Mouse (Mus musculus): ENCODE measurements around the gene BC003965.

BC003965 gene

GRCm38 (mm10) chr17:25184129-25184691 is at the start of gene BC003965:
TSS of gene BC003965 (plus strand) at chr17:25184554.
- in situ Hi-C loops (cut with MboI, MseI), result loop anchor here (5.0 to 10.0 kb wide), 2 partner anchors 93 to 1761 kb away; partner anchors contain the start of gene Syngap1

DNA sequence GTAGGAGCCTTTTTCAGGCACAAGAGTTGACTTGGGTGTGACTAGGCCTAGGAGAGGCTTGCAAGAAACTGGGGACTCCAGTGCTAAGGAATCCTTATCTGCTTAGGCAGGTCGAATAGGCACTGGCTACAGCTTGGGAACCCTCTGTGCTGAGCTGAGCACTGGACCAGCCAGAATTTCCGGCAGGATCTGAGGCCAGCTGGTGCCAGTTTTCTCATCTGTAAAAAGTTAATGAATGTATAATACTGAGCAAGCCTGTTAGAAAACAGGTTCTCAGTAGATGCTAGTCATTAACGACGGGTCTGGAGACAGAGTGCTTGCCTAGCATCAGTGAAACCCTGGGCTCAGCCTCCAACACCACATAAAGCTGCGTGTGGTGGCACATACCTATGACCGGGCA is 48.7 kb upstream of the BC003965 start:
- in situ Hi-C loops (cut with MboI, MseI), result no loop called here

GRCm38 (mm10) chr17:25138803-25139202 is 45.6 kb upstream of the BC003965 start:
- in situ Hi-C loops (cut with MboI, MseI), result no loop called here

GRCm38 (mm10) chr17:25139960-25140359 is 44.4 kb upstream of the BC003965 start:
- in situ Hi-C loops (cut with MboI, MseI), result no loop called here

GRCm38 (mm10) chr17:25162161-25162560 is 22.2 kb upstream of the BC003965 start, which contains the start of gene Ccdc154:
TSS of gene Ccdc154 (plus strand) at chr17:25162461.
- in situ Hi-C loops (cut with MboI, MseI), result no loop called here

DNA sequence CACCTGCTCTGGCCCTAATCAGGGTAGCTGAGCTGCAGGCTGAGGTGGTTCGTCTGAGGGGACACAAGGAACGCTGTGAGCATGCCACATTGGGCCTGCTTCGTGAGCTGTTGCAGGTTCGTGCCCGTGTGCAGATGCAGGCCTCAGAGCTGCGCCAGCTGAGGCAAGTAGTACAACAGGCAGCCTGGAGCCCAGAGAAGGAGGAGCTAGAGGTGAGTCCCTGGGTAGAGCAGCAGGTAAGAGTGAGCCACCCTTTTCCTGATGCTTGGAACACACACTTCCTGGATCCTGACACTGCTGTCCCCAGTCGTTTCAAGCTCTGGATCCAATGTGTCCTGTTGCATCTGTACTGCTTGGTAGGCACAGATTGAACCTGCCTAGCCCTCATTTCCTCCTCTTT is 21.0 kb upstream of the BC003965 start:
- in situ Hi-C loops (cut with MboI, MseI), result no loop called here

GRCm38 (mm10) chr17:25164770-25165169 is 19.6 kb upstream of the BC003965 start:
- in situ Hi-C loops (cut with MboI, MseI), result no loop called here

GRCm38 (mm10) chr17:25165970-25166671 is 18.2 kb upstream of the BC003965 start:
- in situ Hi-C loops (cut with MboI, MseI), result no loop called here

DNA sequence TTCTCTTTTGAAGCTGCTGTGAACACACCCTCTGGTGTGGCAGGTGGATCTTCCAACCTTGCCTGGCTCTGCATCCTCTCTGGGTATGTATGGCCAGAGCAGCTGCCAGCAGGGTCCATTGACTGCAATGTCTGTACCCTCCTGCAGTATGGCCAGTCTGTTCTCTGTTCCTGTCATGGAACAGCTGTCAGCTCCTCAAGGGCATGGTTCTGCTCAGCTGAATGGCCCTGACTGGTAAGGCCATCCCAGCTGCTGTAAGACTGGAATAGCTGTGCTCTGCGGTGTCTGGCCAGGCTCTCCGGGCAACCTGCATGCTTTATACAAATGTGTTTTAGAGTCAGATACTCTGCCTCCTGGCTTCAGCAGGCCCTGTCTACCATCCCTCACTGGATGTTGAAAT is 14.6 kb upstream of the BC003965 start:
- in situ Hi-C loops (cut with MboI, MseI), result no loop called here

GRCm38 (mm10) chr17:25172558-25172957 is 11.8 kb upstream of the BC003965 start:
- in situ Hi-C loops (cut with MboI, MseI), result no loop called here

- in situ Hi-C loops (cut with MboI, MseI), result no loop called here
Measured at GRCm38 (mm10) chr17:25175411-25175810, 8.9 kb upstream of the BC003965 start, which contains the start of gene Gm38655. TSS of gene Gm38655 (minus strand) at chr17:25175471.

- in situ Hi-C loops (cut with MboI, MseI), result loop anchor here (5.0 to 10.0 kb wide), 2 partner anchors 94 to 1762 kb away; partner anchors contain the start of gene Syngap1
Measured at GRCm38 (mm10) chr17:25183232-25183631, 1.1 kb upstream of the BC003965 start.

GRCm38 (mm10) chr17:25184961-25185360 is 607 bp downstream of the BC003965 start:
- in situ Hi-C loops (cut with MboI, MseI), result loop anchor here (5.0 to 10.0 kb wide), 2 partner anchors 92 to 1760 kb away; partner anchors contain the start of gene Syngap1

DNA sequence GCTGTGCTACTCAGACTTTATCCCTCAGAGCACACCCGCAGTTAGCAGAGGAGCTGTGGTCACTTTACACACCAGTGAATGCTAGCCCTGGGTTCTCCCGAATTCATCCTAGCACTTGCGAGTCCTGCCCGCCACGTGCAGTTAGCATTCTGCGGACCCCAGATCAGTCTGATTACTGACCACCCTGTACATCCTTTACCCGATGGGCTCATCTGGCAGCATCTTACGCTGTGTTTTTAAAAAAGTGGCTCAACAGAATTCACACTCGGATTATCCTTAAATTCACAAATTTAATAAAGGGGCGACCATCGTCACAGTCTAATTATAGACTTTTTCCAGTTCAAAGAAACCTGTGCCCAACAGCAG is 3.4 kb downstream of the BC003965 start:
- in situ Hi-C loops (cut with MboI, MseI), result loop anchor here (10.0 kb wide), 1 partner anchor 1757 kb away; the partner anchor contains the start of gene Syngap1

DNA sequence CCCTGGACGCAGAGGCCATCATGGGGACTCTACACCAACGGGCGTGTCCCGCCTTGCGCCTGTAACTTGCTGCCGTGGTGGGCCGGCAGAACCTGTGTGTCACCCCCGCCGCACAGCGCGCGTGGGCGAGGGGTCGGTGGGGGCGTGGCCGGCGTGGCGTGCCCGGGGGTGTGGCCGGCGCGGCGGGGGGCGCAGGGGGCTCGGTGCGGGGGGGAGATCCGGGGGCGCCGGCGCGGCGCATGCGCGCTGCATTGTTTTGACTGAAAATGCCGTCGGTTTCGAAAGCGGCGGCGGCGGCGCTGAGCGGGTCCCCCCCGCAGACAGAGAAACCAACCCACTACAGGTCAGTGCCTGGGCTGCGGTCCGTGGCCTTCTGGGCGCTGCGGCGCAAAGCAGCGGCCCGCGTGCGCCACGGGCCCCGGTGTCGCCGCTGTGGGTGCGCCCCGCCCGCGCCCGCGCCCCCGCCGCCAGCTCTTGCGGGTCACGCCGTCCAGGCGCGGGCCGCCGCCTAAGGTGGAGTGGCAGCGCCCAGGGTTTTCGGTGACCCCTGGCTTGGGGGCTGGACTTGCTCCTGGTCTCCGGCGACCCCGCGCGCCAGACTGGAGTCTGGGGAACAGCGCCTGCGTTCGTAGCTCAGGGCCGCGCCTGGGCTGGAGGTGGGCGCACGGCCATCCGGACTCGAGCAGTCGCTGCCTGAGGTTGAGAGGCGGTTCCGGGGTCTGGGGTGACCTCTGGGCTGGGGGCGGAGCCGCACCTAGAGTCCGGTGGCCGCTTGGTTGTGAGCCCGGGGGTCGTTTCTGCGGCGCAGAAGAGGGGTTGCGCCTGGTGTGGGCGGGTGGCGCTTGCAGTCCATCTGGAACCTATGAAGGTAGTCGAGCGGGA is 4.0 kb downstream of the BC003965 start, which contains the start of gene Unkl:
Gene Unkl (plus strand): TSS at position 248 of the 882 bp plus-strand sequence.
- in situ Hi-C loops (cut with MboI, MseI), result loop anchor here (10.0 kb wide), 1 partner anchor 1756 kb away; the partner anchor contains the start of gene Syngap1

- in situ Hi-C loops (cut with MboI, MseI), result loop anchor here (10.0 kb wide), 1 partner anchor 1756 kb away; the partner anchor contains the start of gene Syngap1
Measured at GRCm38 (mm10) chr17:25189091-25189490, 4.7 kb downstream of the BC003965 start.

DNA sequence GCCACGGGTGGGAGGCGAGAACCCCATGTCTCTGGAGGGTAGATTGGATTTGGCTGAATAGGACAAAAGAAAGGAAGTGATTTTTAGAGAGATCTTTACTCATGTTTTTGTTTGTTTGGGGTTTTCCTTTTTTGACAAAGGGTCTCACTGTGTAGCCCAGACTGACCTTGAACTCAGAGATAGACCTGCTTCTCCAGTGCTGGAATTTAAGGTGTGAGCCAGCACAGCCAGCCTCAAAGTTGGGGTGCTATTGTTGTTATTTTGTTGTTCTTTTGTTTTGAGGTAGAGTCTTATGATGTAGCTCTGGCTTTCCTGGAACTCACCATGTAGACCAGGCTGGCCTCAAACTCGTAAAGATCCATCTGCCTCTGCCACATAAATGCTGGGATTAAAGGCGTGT is 18.0 kb downstream of the BC003965 start:
- in situ Hi-C loops (cut with MboI, MseI), result no loop called here

GRCm38 (mm10) chr17:25210006-25210405 is 25.7 kb downstream of the BC003965 start:
- in situ Hi-C loops (cut with MboI, MseI), result no loop called here

- in situ Hi-C loops (cut with MboI, MseI), result no loop called here
Measured at GRCm38 (mm10) chr17:25210680-25211466, 26.5 kb downstream of the BC003965 start.

DNA sequence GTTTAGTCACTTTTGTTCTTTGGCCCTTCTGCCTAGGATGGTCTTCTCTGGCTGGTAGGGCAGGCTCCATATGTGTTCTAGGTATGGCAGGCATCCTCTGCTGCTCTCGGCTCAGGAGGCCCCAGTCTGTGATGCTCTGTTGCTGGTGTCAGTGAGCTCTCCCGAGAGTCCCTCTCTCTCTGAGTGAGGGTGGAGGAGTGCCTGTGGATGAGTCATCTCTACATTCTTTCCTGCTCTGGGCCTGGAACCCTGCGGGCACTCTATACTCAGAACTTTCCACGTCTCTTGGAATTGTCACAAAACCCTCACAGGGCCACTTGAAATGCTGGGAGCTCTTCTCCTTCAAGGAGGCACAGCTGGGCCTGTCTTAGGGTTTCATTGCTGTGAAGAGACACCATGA is 27.4 kb downstream of the BC003965 start:
- in situ Hi-C loops (cut with MboI, MseI), result no loop called here

- in situ Hi-C loops (cut with MboI, MseI), result no loop called here
Measured at GRCm38 (mm10) chr17:25215431-25215830, 31.1 kb downstream of the BC003965 start.

Data from T-helper 1 cell (primary cell).